Mouse (Mus musculus): ENCODE results near the gene Pcca.

Gene Pcca

DNA sequence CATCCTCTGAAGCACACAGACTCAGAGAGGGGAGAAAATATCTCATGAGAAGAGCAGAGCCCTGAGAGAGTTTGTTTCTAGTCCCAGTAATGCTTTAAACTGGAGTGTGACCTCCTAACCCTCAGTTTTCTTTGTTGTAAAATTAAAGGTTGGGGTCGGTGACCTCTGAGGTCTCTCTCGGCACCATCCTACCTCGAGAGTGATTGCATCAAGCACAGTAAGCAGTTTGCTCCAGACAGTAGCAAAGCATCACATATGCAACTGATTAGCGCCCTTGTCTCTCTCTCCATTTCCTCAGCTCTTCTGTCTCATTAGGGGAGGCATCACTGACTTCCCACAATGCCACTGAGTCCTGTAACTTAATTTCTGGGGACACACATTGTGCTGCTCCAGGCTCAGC, 302.1 kb downstream of the Pcca start:
- DNase-seq (ENCODE audit: low read depth) = no peak

DNA sequence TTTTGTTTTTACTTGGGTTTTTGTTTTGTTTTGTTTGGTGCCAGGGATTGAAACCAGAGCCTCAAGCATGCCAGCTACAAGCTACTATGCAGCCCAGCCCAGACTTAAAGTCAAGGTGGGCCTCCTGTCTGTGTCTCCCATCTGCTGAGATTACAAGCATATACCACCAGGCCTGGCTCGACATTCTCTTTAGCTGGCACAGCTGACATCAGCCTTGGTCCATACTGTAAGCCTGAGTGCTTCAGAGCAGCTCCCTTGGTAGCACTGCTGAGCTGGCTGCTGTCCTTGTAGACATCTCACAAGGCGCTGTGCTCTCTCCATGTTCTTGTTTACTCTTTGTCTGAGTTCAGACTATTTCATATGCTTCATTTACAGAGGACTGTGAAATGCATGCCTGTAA, 302.9 kb downstream of the Pcca start:
- no peak for DNase-seq (ENCODE audit: low read depth)

DNA sequence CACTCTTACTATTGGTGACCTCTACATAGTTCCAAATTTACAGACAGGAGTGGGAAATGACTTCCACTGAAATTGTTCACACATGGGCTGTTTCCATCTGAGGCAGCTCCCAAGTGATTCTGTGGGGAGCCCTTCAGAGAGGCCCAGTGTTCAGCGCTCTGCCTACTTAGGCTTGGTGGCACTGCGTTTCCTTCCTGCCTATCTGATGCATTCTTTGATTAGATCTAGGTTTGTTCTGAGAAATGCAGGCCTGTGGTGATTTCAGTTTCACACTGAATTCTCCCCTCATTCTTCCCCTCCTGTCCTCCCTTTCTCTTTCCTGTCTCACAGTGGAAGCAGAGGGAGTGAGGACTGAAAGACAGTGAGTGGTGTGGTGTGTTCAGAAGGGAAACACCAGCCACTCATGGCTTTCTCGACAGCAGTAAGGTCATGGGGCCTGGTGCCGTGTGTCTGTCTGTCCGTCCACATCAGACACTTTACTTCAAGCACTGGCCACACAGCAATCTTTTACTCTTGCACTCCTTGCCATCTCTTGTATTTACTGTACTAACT, 318.5 kb downstream of the Pcca start:
- no peak for DNase-seq (ENCODE audit: low read depth)

DNA sequence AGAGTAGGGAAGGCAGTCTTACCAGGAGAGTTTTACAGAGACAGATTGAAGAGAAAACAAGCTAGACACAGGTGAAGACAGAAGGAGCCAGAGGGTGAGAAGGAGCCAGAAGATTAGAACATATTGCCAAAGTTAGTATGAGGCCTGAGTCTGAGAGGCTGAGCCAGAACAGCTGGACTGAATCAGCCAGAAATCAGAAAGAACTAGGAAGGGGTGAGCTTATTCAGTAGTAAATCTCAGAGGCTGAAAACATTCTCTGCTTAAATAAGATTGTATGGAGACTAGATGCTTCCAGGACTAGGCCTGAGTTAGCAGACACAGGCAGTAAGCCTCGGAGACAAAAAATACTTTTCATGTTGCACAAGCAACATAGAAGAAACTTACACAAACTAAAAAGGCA, 325.7 kb downstream of the Pcca start:
- no peak for DNase-seq (ENCODE audit: low read depth)

DNA sequence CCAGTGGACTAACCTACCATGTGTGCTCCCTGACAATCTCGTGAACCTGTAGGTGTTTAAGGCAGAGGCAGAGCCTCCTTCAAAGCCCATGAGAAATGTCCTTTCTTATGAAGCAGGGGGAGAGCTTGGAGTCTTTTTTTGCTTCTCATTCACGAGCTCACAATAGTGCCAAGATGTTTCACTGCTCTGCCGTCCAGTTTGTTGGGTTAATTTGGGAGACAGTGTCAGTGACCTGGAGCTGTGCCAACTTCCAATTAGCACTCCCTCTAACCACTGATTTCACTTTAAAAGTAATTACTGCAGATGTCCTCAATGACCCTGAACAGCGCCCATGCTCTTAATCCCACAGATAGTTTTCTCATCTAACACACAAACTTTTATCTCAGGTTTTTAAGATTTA, 328.5 kb downstream of the Pcca start:
- DNase-seq (ENCODE audit: low read depth) = no peak

DNA sequence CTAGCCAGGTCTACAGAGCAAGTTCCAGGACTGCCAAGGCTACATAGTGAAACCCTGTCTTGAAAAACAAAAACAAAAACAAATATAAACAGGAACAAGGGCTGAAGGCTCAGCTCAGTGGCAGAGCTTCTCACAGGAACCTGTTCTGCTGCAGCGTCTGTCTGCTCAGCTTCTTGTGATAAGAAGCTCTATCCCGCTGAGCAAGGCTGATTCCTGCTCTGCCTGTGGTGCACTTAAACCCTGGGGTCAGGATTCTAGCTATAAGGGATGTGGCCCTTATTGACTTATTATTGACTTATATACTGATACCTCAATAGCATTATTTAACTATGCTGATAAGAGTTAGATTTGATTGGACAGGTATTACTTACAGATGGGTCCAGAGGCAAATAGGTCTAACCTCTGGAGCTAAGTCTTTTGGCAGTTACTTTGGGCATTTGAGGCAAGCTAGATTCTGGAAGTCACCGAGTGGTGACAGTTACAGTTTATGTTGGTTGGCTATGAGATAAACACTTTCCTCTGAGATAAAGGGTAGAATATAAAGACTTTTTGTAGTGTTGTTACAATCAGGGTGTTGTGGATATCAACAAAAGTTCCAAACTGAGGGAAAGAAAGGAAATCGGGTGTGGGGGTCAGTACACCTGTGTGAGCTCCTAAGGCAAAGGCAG, 331.5 kb downstream of the Pcca start:
- no peak for DNase-seq (ENCODE audit: low read depth)

DNA sequence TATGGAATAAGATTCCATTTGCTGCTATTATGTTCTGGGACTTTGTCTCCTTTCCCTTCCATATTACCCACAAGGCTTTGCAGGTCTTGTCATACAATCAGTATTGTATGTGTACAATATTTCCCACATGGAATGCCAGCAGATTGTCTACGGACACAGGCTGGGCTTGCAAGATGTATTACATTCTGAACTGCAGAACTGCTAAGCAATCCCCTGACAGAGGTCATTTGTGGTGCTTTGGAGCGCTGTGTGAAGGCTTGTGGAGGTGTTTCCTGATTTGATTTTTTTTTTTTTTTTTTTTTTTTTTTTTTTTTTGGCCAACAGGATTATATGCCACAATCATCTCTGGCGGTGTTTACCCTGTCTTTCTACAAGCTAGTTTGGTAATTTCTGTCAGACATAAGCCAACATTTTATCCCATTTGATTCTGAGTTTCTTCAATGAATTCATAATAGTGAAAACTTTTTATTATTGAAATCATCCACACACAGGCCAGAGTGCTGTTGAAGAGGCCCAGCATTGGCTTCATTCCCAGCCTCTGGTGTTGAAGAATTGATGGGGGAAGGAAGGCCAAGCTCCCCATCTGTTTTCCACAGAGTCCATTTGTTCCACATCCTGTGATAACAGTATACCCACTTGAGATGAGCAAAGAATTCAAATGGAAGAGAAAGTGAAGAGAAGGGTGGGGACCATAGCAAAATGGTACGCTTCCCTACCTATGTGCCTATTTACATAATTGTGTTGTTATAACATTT, 333.6 kb downstream of the Pcca start:
- no peak for DNase-seq (ENCODE audit: low read depth)

DNA sequence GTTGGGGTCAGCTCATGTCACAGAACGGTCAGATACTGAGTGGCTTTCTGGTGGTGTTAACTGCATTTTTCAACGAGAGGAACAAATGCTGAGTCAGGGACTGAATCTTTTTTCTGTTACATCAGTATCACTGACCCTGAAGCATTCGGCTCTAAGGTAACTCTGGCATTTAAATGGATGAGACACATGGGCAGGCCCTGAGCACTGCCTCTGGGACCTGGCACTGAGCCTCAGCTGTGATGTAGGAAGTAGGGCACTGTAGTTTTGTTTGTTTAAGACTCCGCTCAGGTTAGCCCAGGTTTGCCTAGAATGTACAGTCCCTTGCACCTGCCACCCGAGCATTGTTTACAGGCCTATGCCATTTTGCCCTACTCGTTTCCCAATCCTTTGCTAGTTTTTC, 335.7 kb downstream of the Pcca start:
- no peak for DNase-seq (ENCODE audit: low read depth)

DNA sequence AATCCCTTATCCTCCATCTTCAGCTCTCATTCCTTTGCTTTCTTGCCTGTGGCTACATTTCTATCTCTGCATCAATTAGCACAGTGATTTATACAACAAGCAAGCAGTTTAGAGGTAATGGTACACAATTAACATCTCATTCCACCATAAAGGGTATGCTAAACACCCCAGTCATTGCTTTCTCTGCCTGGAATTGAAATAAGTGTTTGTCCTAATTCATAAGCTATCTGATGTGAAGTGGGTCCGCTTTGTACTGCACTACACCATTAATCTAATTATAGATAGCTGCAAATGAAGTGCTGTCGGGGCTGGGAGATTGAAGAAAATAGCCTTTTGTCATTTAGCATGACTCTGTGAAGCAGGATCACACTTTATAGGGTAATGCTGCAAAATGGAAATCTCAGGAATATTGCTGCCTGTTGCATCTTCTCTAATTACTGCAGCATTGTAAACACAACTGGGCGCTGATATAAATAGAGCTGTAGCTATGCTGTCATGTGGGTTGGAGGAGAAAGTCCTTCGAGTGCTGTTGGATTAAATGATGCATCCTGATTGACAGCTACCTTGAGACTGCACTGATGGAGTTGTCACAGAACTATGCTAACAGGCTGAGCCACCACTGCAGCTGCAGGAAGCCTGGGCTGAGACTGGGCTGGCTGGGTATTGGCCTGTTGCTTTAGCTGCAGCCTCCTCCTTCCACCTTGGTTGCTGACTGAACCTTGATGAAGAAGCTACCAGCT, 337.9 kb downstream of the Pcca start:
- no peak for DNase-seq (ENCODE audit: low read depth)

DNA sequence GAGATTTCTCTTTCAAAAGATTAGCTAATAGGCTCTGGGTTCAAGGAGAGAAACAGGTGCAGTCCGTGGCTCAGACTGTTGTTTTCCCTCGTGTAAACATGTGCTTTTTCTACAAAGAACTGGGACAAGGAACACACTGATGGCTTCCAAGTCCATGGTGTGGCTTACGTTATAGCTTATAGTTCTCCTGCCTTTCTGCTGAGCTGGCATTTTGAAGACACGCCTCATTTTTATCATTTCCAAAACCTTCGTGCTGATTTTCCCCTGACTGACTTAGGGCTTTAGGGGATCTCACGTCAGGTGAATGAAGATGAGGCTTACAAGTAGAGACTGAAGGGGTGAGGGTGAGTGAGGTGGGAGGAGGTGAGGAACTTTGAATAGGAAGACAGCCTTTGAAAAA, 338.5 kb downstream of the Pcca start:
- no peak for DNase-seq (ENCODE audit: low read depth)

DNA sequence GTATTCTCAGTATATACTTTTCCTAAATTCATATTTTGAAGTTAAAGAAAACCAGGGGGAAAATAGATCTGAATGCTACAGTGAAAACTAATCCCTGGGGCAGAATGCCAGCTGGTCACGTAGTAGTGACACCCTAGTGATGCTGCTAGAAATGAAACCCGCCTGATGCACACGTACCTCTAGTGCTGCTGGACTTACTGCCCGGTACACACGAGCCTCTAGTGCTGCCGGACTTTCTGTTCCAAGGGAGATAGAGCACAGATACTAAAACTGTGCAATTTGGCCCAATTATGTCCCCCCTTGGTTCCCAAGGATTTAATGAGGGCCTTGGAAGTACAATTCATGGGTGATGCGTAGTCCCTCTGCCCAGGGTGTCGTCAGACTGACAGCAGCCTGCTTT, 340.9 kb downstream of the Pcca start:
- DNase-seq (ENCODE audit: low read depth) = no peak

DNA sequence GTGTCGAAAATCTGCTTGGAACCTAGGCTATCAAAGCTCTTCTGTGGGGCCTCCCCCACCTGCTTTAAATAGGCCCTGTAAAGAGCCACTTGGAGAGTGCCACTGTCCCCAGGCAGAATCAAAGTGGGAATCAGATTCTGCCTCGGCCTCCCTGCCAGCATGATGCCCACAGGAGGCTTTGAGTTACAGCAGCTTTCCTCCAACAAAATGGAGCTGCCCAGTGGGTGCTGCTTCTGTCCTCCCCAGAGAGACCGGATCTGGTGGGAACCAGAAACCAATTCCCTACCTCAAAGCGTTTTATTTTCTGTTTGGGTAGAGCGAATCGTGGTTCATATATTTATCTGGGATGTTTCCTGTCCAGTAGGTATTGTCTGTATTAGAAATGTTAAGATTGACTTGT, 341.5 kb downstream of the Pcca start:
- DNase-seq (ENCODE audit: low read depth) = no peak

DNA sequence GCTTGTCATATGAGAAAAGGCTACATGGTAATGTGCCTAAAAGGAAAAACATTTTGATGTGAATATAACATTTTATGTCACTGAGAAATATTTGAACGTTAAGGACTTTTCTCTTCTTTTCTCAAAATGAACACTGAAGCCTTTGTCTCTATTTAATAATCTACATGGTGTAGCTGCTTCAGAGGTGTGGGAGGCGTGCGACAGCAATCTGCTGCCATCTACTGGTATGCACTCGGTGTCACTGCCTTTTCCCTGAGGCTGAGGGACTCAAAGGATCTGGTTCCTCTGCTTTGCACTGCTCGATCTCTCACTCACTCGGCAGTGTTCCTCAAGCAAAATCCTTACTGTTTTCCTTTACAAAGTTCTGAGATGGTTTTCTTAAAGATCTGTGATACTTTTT, 342.0 kb downstream of the Pcca start:
- peak; percentile 19 for DNase-seq (ENCODE audit: low read depth)

DNA sequence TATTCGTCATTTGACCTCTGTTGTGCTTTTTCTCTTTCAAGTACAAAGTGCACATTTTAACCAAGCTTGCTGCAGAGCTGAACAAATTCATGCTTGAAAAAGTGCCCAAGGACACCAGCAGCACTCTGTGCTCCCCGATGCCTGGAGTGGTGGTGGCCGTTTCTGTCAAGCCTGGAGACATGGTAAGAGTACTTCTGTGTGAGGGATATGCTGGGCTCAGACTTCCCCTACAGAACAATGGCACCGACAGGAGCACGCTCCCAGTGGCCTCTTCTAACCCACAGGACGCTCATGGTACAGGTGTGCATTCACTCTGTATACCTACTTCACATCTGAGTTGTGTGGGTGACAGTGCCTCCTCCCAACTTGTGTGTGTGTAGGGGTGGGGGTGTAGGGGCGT, 342.6 kb downstream of the Pcca start:
- DNase-seq (ENCODE audit: low read depth) = no peak

DNA sequence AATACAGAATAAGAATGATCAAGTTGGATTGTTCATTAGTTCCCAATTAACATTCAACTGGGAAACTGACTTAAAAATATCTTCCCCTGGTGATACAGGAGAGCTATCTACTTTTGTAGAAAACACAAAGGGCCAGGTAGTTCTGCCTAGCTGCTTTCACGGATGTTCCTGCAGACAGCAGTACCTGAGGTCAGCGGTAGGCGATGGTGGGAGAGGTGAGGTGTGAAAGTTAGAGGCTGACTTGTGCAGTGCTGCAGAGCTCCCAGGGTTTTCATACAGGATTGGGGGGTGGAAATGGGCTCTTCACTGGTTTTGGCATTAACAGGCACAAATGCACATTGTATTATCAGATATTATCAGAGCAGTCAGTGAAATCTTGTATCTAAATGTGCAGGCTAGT, 343.7 kb downstream of the Pcca start:
- DNase-seq (ENCODE audit: low read depth) = no peak

DNA sequence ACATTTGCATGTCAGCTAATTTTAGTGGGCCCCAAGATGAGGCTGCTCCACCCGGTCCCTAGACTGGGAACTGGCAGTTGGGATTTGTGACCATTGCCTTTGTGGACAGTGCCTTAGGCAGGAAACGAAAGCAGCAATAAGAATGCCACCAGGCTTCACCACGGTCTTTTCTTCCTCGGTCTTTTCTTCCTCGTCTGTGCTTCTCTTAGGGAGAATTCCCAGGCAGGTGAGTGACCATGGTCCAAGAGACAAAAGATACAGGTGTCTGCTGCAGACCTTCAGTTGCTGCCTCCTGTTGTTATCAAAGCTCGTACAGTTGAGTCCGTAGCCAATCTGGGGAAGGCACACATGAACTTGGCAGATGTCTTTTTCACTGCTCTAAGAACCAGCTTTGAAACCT, 346.2 kb downstream of the Pcca start:
- no peak for DNase-seq (ENCODE audit: low read depth)

DNA sequence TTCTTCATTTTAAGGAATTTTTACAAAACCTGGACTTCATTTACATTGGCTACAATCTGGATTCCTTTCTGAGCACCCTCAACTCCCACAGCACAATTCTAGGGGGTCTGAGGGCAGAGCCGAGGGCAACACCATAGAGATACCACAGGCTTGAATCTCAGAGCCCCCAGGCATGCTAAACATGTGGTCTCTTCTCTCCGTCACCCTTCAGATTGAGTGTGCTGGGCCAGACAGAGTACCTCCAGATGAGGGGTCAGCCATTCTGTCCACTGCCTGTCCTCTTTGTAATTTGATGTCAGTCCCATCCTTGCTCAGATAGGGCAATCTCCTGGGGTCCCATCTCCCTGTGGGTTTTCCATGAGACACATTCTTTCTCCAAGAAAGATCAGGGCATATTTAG, 347.6 kb downstream of the Pcca start:
- DNase-seq (ENCODE audit: low read depth) = no peak

DNA sequence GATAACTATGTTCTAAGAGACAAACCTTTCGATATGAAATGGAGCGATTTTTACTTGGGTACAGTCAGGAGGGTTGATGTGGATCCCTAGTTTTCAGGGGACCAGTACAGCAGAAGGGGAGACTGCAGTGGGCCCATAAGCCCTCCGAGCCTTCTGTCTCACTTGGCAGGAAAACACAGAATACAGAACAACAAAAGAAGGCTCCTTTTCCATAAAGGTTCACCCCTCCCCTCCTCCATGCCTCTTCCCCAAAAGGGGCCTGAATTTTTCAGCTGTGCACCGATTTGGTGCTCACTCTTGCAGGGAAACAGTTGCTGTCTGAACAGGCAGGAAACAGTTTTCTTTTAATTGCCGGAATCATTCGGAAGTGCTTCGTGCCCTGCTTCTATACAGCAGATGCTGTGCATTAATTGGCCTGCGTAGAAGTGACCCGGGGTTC, 348.1 kb downstream of the Pcca start:
- no peak for DNase-seq (ENCODE audit: low read depth)

DNA sequence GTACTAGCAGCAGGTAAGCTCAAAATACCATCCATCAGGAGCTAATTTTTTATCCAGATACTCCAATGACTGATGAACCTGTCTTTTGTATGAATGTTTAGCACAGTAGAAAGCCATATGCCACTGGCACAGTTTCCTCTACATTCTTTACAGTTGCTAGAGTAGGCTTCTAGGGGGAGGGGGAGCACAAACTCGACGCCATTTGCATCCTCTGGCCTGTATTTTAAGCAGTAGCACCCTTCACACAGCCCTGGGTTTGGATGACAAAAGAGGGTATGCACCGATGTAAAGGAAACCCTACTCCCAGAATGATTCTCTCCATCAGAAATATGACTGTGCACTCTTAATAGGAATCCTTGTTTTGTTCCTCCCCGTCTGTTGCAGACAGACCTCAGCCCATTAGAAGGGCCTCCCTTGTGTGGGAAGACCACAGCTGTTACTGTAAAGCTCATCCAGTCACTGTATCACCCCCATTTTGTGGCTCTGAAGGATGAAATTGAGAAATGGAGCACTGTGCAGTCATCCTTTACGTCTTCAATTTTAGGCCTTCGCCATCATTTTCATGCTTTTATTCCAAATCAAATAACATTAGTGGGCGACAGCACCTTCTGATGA, 348.8 kb downstream of the Pcca start:
- DNase-seq (ENCODE audit: low read depth) = no peak

DNA sequence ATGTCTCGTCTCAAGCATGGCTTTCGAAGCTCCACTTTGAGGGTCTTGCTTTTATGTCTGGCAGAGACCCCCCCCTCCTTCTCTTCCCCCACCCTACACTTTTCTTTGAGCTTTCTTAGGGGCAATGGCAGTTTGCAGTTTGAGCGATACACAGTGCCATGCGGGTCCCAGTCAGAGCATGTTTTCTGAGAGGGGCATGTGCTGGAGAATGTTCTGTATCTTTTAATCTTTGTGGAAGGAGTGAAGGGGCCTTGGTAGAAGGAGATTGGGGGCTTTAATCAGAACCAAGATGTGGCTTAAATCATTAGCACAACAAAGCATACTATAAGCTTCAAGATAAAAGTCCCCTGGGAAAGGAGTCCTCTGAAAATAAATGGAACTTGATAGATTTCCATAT, 349.3 kb downstream of the Pcca start:
- no peak for DNase-seq (ENCODE audit: low read depth)

DNA sequence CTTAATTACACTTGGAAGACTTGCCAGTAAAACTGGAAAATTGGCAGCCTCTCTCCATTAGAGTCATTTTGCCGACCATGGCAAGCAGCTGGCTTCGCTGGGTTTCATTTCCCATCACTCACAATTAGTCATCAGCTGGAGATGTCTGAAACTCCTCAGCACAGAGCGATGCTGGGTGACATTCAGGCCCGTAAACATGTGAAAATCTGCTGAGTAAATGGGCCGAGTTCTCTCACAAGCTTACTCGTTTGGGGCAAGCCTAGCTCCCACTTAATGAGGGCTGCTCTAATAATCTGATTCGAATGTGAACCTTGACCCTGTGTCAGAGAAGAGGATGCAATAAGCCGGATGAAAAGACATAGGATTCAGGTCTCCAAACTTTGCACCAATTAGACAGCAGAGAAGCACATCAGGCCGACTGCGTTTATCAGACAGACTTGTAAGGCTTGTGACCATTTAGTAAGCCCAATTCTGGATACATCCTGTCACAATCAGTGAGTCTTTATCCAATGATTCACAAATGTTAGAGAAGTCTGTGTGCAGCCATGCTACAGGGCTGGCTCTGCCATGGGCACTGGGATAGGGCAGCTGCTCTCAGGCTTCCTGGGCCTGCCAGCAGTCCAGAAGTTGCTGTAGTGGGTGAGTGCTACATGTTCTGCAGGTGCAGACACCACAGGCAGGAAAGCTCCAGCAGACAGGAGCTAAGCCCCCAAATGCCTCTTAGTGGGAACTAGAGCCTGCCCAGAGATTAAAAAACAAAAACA, 349.9 kb downstream of the Pcca start:
- peak; percentile 54 for DNase-seq (ENCODE audit: low read depth)

DNA sequence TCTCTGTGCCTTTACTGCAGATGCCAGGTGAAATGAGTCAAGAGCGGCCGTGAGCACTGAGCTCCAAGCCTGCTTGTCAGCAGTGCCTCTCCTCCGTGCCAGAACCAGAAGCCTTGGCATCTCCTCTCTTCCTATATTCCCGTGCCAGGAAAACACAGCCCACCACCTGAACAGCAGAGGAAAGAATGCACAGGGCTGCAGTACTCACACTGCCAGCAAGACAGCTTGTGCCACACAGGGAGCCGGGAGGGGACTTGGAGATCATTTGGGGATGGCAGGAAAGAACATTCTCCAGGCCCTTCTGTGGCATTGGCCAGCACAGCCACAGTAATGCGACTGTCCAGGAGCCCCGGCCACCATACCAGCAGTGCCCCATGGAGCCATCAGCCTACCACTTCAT, 351.8 kb downstream of the Pcca start:
- no peak for DNase-seq (ENCODE audit: low read depth)

Data from fibroblast of lung, adult 2 months (primary cell).